Mouse (Mus musculus): ENCODE data around the gene C1ra.
A peak's percentile ranks its signal among the peaks of the same experiment; 100 is the strongest.
"Not testable (repeated sequence)": the region's sequence is repeated elsewhere in the genome, so short reads cannot be mapped to it uniquely, and the experiment has no call there.

Gene C1ra

DNA sequence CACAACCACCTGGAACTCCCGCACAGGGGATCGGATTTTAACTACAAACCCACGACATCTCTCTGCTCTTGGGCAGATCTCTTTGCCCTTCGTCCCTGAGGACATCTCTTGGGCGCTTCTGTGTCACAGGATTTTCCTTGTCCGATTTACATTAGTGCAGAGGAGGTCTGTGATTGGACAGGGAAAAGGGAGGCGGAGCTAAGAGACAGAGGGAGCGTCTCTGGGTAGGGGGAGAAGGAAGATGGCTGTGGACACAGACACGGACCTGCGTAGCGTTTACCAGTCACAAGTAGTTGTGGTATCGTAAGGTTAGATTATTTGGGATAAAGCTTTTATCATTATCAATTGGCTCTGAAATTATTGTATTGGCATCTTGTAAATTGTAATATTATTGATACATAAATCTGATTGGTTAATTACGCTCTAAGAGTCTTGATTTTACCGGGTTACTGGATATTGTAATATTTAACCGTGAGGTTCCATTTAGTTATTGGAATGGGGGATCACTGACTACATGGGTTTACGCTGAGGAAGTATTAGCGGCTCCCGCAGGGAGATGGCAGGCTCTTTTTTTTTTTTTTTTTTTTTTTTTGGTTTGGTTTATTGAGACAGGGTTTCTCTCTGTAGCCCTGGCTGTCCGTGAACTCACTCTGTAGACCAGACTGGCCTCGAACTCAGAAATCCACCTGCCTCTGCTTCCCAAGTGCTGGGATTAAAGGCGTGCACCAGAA, 26.6 kb upstream of the C1ra start:
- peak; percentile 21 for DNase-seq

DNA sequence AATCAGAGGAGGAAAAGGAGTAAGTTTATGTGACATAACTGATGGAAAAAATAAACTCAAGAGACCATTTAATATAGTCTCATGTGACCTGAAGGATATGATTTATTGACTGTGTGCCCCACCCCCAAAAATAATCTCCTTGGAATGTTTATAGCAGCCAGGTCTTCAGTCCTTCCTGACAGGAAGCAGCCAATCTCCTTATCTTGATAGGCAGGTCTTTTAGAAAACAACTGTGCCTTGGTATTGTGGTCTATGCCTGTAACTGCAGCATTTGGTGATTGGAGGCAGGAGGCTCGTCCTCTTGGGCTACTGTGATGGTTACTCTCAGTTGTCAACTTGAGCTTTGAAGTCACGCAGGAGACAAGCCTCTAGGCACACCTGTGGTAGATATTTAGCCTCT, 24.7 kb upstream of the C1ra start:
- no peak for DNase-seq

DNA sequence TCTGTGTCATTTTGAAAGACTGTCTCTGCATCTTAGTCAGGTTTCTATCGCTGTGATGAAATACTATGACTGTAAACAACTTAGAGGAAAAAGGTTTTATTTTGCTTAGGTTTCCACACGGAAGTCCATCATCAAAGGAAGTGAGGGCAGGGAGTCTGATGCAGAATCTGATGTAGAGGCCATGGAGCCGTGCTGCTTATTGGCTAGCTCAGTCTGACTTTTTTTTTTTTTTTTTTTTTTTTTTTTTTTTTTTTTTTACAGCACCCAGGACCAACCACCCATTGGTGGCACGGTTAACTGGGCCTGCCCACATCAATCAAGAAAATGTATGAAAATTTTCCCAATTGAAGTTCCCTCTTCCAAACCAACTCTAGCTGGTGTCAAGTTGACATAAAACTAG, 23.3 kb upstream of the C1ra start:
- DNase-seq, result no peak

DNA sequence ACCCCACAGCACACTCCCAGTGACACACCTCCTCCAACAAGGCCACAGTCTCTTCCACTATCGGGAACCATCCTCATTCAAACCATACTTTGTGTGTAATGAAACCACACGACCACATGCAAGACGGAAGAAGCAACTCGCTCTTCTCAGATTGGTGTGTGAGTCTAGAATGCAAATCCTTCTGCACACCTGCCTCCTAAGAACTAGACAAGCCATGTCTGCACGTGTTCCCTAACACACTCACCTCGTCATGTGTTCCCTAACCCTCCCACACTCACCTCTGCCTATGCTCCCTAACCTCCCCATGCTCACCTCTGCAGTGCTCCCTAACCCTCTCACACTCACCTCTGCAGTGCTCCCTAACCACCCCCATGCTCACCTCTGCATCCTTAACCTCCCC, 20.8 kb upstream of the C1ra start:
- no peak for DNase-seq

DNA sequence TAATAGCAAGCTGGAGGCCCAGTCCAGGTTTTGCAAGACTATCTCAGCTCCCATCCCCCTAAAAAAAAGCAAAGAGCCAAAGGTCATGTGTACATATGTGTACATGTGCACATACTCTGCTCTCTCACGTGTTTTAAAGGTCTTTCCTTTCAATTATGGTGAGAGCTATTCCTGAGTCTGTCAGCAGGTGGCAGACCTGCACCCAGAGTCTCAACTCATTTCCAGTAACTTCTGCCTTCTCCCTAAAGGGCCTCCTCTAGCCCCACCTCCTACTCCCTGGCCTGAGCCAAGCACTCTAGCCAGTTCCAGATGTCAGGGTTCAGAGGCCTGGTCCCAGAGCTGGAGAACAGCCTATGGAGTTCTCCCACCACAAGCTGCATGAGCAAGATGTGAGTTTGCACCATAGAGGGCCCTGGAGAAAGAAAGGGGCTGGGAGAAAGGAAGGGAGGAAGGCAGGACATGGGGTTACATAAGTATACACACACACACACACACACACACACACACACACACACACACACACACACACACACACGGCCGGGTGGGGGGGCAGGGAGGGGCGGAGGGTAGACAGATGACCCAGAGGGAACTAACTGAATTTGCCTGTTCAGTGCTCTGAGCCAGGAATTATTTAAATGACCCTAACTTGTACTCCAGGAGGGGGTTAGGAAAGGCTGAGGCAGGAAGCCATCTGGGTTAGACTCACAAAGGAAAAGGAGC, 19.2 kb upstream of the C1ra start, which contains the start of gene C1rl:
Gene C1rl (plus strand): TSS at position 272 of the 720 bp plus-strand sequence.
- peak; percentile 91 for DNase-seq

DNA sequence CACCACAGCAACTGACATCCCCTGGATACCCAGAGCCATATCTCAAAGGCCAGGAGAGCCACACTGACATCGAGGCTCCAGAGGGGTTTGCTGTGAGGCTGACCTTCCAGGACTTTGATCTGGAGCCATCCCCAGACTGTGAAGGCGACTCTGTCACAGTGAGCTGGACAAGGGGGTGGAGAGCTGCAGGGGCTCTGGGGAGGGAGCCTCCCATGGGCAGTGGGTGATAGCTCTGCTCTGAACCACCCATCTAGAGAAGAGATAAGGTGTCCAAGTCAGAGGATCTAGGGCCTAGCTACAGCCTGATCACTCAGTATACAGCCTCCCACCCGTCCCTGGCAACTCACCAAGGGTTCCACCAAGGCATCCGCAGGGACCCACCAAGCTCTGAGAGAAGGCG, 18.3 kb upstream of the C1ra start:
- no peak for DNase-seq

DNA sequence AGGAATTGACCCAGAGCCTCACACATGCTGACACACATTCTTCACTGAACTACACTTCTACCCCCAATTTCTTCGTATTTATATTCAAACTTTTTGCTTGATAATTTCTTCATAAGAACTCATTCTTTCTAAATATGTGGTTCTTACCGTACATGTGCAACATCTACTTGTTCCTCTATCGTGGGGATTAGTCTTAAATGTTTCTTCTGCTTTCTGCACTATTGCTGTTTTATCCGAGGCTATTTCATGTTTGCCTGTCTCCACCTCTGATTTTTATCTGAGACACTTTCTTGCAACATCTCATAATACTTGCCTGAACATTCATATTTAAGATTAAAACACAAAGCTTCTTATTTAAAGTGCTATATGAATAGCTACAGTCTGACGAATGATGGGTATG, 16.2 kb upstream of the C1ra start:
- DNase-seq, result no peak

DNA sequence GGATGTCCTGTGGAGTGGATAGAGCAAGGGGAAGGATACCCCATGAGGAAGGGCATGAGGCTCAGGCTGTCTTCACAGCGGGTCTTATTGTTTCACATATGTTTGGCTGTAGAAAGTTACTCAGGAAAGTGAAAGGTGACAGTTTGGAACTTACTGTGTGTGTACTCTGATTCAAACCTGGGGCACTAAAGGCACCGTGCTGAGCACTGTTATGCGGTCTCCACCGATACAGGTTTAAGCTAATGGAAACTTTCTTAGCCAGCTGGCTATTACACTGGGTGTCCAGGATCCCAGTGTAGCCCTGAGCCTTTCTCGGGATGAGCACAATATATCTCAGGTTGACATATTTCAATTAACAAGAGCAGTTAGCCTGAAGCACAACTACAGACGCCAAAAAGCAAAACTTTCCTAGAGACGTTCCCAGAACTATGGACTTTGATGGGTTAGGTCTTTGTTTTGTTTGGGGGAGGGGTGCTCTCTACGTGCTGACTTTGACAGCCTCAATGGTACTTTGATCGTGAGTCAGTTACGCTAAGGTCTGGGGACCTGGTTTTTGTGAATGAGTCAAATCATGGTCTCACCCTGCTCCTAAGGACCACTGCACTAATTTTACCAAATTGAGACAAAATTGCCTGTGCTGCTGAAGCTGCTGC, 12.2 kb upstream of the C1ra start:
- no peak for DNase-seq

DNA sequence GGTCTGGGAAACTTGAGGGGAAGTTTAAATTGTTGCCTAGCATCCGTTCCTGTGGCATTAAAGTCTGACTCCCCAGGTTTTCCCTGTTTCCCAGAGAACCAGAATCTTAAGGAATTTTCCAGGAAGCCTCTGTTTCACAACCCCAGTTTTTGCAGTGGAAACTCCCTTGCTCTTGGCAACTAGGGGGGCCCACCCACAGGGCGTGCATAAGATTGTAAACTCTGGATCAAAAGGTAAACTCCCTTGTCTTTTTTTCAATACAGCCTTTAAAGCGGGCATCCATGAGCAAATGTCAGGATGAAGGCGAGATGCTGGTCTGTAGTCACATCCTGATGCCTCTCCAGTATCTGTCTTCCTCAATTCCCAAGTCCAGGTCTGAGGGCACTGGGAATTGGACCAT, 10.7 kb upstream of the C1ra start:
- no peak for DNase-seq

DNA sequence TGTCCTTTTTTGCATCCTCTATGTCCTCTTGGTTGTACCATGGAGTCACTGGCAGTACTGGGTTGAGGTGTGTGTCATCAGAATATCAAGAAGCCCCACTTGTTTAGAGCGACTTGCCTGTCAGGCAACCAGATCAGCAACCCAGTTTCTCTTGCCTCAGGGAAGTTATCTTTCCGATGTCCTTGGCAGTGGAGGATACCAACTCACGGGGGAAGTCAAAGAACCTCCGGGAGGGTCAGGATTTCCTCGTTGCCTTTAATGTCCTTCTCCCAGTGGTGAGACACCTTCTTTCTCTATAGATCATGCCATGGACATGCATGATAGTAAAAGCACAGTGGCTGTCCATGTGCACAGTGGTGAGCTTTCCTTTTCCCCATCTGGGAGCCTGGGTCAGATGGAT, 10.2 kb upstream of the C1ra start:
- no peak for DNase-seq

DNA sequence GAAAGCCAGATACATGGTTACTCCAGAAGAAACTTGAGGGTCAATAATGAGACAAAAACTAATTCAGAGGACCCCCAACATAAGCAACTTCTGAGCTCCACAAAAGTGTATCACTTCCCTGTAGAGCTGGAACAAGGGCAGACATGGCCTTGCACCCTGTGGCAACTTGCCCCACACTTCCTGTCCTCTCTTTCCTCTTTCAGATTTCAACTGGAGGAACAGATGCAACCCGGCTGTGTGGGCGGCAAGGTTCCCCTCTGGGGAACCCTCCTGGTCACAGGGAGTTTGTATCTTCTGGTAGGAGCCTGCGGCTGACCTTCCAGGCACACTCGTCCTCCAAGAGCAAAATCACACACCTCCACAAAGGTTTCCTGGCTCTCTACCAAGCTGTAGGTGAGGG, 7.2 kb upstream of the C1ra start:
- no peak for DNase-seq

DNA sequence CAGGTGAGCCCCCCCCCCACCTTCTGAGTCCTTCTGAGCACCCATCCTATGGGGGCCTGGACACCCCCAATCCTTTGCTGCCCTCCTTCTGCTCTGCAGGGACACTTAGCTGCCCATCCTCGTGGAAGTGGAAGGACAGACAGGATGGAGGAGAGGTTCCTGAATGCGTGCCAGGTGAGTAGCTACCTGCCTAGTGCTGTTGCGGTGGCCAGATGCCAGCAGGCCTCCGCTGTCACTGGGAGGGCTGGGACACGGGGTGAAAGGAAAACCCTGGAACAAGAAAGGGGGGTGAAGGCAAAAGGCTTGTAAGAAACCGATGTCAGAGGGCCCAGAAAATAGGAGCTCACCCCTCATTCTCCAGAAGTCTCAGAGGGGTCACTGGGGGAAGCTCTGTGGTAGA, 5.2 kb upstream of the C1ra start:
- DNase-seq, result no peak

DNA sequence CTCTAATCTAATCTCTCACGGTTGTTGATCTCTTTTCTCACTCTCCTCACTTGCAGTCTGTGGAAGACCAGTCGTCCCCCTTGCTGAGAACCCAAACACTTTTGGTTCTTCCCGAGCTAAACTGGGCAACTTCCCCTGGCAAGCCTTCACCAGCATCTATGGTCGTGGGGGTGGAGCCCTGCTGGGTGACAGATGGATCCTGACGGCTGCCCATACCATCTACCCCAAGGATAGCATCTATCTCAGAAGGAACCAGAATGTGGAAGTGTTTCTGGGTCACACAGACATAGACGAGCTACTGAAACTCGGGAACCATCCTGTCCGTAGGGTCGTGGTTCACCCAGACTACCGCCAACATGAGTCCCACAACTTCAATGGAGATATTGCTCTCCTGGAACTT, 3.9 kb upstream of the C1ra start:
- no peak for DNase-seq

DNA sequence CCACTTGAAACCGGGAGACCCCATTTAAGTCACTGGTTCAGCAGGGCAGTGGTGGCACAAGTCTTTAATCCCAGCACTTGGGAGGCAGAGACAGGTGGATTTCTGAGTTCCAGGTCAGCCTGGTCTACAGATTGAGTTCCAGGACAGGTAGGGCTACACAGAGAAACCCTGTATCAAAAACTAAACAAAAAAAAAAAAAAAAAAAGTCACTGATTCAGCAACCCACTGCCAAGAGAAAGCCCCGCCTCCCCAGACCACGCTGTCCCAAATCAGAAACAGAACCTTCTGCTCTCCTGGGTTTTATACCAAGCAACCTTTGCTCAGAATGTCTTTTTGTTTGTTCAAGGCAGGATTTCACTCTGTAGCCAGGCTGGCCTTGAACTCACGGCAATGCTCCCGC, 3.0 kb upstream of the C1ra start:
- DNase-seq, result not testable (repeated sequence)

DNA sequence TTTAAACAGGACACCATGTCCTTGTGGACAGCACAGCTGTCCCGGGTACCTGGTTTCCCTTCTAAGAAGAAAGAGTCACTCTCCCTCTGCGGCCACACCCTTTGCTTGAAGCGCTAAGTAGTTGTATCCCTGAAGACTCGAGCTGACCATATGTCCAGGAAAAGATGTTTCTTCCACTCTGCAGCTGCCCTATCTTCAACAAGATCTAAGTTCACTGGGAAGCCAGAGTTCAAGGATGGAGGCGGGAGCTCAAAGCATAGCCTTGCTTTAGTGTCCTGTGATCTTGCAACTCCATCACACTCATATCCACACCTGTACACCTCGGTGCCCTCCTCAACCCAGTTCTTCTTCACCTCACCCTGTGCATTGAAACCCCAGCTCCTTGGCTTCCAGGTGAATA, 269 bp upstream of the C1ra start:
- DNase-seq, result no peak

DNA sequence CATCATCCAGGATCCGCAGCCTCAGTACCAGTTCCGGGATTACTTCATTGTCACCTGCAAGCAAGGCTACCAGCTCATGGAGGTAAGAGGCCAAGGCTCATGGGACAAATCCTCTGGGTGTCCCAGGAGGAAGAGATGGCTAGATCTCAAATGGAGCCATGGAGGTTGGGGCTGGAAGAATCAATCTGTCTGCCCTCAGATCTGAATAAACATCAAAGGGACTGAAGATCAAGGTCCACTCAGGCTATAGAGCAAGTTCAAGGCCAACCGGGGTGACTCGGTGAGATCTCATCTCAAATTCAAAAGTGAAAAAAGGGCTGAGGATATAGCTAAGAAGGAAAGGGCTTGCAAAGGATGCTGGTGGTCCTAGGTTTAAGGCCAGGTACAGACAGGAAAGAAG, 5.5 kb downstream of the C1ra start:
- not testable (repeated sequence) for DNase-seq

DNA sequence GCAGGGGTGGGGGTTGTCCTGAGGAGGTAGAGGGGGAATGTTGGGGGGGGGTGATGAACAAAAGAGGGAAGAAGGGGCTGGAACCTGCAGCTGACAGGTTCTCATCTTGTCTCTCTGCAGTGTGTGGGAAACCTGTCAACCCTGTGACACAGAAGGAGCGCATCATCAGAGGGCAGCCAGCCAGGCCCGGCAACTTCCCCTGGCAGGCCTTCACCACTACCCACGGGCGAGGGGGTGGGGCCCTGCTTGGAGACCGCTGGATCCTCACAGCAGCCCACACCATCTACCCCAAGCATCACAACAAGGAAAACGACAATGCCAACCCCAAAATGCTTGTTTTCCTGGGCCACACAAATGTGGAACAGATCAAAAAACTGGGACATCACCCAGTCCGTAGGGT, 9.9 kb downstream of the C1ra start:
- not testable (repeated sequence) for DNase-seq

DNA sequence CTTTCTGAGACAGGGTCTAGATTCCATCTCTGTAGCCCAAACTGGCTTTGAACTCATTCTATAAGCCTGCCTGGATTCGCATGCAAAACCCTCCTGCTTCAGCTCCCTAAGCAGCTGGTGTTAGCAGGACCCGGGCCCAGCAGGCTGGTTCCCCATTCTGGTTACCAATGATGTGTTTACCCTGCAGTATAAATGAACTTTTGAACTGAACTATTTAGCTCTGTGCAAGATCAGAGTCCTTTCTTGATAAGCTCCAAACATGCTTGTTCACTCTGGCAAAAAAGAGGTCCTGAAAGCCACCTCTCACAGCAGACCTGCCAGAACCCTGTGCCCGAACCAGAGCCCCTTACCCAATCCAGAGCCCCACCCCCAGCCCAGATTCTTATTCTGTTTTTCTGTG, 15.7 kb downstream of the C1ra start:
- DNase-seq, result no peak

DNA sequence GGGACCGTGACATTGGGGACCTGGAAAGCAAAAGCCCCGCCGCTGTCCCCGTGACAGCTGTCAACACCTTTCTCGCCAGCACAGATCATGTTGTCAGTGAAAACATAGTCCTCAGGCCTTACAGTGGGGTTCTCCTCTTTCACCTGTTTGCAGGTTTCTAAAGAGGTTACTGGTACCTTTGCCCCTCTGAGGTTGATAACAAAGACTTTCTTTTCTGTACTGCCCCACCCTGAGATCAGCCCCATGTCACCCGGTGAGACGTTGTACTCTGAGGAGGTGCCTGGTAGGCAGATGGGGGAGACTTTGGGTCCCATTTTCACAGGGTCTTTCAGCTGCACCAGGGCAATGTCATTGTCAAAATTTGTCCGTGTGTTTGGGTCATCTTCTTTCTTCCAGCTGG, 18.9 kb downstream of the C1ra start:
- DNase-seq, result no peak

DNA sequence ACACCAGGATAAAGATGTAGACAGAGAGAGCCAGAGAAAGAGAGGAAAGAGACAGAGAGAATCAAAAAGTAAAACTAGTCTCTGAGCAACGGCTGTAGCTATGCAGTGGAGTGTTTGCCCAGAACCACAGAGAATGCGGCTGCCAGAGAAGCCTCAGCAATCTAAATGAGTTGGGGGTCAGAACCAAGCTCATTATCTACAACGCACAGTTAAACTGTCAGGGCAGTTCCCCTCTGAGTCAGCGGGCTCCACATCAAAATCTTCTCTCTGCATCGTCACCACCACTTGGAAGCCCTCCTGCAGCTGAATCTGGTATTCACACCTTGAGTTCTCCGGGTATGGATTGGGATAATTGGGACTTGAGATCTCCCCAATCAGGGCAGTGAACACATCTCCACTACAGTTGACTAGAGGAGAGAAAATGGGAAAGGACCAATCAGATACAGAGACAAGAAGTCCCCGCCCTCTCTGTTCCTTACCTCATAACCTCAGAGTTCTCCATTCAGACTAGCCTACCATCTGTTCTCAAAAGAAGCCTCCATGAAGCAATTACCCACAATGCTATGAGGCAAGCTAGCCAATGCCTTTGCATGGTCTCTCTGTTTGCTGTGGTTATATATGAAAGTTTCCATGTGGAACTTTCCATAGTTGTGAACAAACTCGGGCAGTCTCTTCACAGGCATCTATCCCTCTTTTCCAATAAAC, 24.1 kb downstream of the C1ra start:
- DNase-seq, result not testable (repeated sequence)

DNA sequence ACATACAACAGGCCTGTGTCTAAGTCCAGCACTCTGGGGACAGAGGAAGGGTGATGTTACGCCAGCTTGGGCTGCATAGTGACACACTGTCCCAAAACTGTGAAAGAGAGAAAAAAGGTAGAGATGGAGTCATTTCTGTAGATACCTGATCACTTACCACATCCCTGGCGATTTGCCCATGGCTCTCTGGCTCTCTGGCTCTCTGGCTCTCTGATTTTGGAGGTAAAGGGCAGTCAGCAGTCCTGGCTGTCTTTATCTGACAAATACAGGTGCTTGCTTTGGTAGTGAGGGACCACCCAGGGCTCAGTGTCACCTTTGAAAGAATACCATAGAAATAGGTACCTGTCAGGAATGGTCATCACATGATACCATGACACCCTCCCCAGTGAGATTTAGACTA, 29.0 kb downstream of the C1ra start:
- DNase-seq, result not testable (repeated sequence)

DNA sequence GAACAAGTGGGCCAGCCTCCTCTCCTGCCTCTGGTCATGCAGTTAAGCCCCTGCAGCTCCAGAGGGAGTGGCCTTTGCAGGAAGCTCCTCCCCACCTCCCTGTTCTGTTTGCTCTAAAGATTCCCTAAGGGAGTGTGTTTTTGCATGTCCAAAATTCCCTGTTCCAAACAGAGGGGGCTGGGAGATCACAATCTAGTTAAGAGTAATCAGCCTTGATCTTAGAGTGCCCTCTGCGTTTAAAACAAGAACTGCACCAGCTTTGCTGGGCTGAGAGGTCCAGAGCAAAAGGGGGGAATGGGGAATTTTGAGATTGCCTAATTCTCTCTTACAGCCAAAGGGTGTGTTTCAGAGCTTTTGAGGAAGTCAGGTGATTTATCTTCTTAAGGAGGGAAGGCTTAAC, 30.1 kb downstream of the C1ra start, which contains the start of gene C1s1:
Gene C1s1 (minus strand): TSS at position 76 of the 400 bp plus-strand sequence.
- DNase-seq, result peak; percentile 40

DNA sequence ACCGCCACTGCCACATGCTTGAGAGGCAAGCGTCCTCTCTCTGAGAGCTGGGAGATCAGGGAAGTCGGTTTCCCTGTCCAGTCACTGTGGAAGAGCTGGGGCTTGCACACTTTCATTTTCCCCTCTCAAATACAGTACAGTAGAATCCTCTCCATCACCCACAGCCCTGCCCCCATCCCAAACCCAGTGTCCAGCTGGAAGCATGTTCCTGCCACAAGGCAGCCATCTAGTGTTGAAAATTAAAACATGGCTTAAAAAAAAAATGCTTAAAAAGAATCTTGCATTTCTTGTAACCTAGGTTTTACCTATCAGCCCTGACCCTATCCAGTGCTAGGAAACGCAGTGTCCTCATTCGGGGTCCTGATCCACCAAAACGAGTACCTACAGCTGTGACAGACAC, 32.3 kb downstream of the C1ra start:
- peak; percentile 10 for DNase-seq
